Mouse (Mus musculus) E14TG2a.4 (cell line): ENCODE measurements around the gene Ctns.
A peak's percentile ranks its signal among the peaks of the same experiment; 100 is the strongest.

Experiments
- CTCF ChIP-seq: conservative IDR thresholded peaks from 2 replicates; pipeline ENCODE4 v1.5.1; 2014; ENCODE audit warnings: low read length
- NANOG ChIP-seq: IDR thresholded peaks from 2 replicates; pipeline ENCODE4 v1.6.1; 2014; ENCODE audit warnings: borderline replicate concordance, low read length, mixed read lengths

DNA sequence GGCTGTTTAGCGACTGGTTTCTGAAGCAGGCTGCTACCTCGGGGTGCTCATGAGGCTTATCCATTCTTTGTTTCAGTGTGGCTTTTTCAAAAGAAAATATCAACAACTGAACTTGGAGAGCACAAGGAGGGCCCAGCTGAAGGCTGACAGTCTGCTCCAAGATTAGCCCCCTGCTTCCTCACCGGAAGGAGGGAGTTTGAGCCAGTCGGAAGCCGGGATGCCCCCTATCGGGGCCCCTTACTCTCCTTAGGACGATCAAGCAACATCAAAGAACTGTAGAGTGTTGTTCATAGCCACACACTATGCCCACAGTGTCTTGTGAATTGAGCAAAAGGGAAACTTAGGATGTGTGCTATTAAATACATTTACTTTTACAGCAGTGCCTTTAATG is 51.9 kb downstream of the Ctns start:
- no peak for TF ChIP-seq CTCF
- peak; percentile 36; the same call in 1 of the 2 replicates for TF ChIP-seq NANOG
